Mouse (Mus musculus): Measurements from ENCODE around the gene Mrps23. TPM values are rescaled to one million over a fixed set of nuclear protein-coding genes. Genes with fewer than 3 reads are reported as not detected.

Gene Mrps23
- total and polyA plus RNA-seq, 2 experiments from 2014 or later = 48.7 to 67.1 TPM

DNA sequence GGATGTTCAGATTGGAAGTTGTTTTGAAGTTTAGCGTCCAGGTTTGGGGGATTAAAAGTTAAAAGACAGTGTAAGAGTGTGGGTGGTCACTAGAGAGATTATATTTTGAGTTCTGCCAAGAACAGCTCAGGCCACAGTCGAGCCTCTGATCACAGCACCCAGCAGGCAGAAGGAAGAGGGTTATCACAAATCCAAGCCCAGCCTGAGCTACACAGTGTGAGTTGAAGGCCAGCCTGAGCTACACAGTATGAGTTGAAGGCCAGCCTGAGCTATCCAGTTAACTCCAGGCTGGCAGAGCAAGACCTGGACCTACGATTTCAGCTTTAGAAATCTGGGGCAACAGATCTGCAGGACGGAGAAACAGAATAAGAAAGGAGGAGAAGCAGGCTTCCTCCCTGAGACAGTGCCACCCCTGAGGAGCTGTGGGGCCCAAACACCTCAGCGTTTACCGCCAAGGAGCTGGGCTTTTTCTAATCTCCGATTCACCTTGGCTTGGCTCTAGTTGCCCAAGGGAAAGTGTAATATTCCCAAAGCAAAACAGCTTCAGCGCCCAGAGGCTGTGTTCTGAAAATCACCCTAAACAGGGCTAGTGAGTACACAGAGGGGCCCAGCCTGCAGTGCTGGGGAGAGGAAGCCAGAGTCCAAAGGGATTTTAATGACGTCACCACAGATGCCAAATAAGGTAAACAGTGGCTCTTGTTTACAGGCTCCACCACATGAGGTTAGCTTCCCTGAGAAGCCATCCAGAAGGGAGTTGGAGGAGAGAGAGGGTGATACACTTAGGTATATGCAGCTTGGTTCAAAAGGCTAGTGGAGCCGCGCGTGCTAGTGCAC, 37.5 kb downstream of the Mrps23 start:
- no peak for TF ChIP-seq CTCF (IDR thresholded peaks at IDR 0.05; ENCODE audit: low read depth)
- H3K4me3 ChIP-seq (ENCODE audit: low read length) = no peak overlapping the region
- no peaks in the 10 kb centered on the region for H3K9me3 ChIP-seq (ENCODE audit: low read length)
- ATAC-seq = no peak
- H3K27me3 ChIP-seq (ENCODE audit: insufficient read depth, low read length) = no peaks in the 10 kb centered on the region
- no peak overlapping the region for H3K9ac ChIP-seq (replicated peaks; ENCODE audit: low read length)
- no peak for DNase-seq (ENCODE audit: low spot score)
- no peak overlapping the region for H3K4me2 ChIP-seq (ENCODE audit: low read depth, low read length)
- WGBS = 44% methylated on average over 12 of the region's 12 CpGs
- H3K36me3 ChIP-seq (ENCODE audit: insufficient read depth, low read length) = no peaks in the 10 kb centered on the region
- peaks cover 6% of the 10 kb centered on the region for H3K4me1 ChIP-seq (ENCODE audit: insufficient read depth, low read length)
- peak overlapping the region; percentile 32; the same call in 1 of the 2 replicates for H3K27ac ChIP-seq

DNA sequence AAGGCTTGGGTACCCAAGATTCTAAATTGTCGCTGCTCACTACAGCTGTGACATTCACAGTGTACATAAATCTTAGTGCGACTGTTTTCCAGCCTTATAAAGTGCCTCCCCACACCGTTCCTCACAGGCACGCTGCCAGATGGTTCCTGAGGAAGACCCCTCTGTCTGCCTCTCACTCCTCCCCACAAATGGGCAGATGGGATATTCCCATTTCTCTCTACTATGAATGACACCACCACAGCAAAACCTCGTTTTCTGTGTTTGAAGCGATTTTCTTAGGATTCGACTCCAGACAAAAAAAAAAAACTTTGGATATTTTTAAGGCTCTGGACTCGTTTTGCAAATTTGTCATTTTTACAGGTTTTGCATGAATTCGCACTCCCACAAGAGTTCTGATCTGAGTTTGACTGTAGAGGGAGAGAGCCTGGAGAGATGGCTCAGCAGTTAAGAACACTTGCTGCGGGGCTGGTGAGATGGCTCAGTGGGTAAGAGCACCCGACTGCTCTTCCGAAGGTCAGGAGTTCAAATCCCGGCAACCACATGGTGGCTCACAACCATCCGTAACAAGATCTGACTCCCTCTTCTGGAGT, 41.5 kb downstream of the Mrps23 start:
- TF ChIP-seq CTCF (IDR thresholded peaks at IDR 0.05; ENCODE audit: low read depth) = no peak
- Histone ChIP-seq H3K4me3 (ENCODE audit: low read length) (no peak overlapping the region), H3K4me1 (ENCODE audit: insufficient read depth, low read length) (peaks cover 7% of the 10 kb centered on the region), H3K27ac (no peak overlapping the region), H3K9ac (replicated peaks; ENCODE audit: low read length) (no peak overlapping the region), H3K4me2 (ENCODE audit: low read depth, low read length) (no peak overlapping the region), H3K36me3 (ENCODE audit: insufficient read depth, low read length) (no peaks in the 10 kb centered on the region), H3K27me3 (ENCODE audit: insufficient read depth, low read length) (no peaks in the 10 kb centered on the region; the same call in 1 of the 2 replicates), H3K9me3 (ENCODE audit: low read length) (no peaks in the 10 kb centered on the region)
- WGBS = 76% methylated on average over 14 of the region's 14 CpGs
- ATAC-seq = no peak
- DNase-seq (ENCODE audit: low spot score) = no peak

GRCm38 (mm10) chr11:88248636-88249035, 44.4 kb downstream of the Mrps23 start:
- Histone ChIP-seq H3K27ac (no peak overlapping the region), H3K4me1 (ENCODE audit: insufficient read depth, low read length) (peaks cover 15% of the 10 kb centered on the region), H3K4me2 (ENCODE audit: low read depth, low read length) (no peak overlapping the region), H3K36me3 (ENCODE audit: insufficient read depth, low read length) (no peaks in the 10 kb centered on the region), H3K4me3 (ENCODE audit: low read length) (no peak overlapping the region), H3K9ac (replicated peaks; ENCODE audit: low read length) (no peak overlapping the region), H3K9me3 (ENCODE audit: low read length) (no peaks in the 10 kb centered on the region), H3K27me3 (ENCODE audit: insufficient read depth, low read length) (no peaks in the 10 kb centered on the region; the same call in 1 of the 2 replicates)
- DNase-seq (ENCODE audit: low spot score) = no peak
- no peak for TF ChIP-seq CTCF (IDR thresholded peaks at IDR 0.05; ENCODE audit: low read depth)
- ATAC-seq = no peak
- 53% methylated on average over 5 of the region's 5 CpGs for WGBS

GRCm38 (mm10) chr11:88250568-88250967, 46.4 kb downstream of the Mrps23 start:
- no peak for DNase-seq (ENCODE audit: low spot score)
- Histone ChIP-seq H3K27me3 (ENCODE audit: insufficient read depth, low read length) (no peaks in the 10 kb centered on the region; the same call in 1 of the 2 replicates), H3K4me2 (ENCODE audit: low read depth, low read length) (no peak overlapping the region), H3K27ac (no peak overlapping the region), H3K36me3 (ENCODE audit: insufficient read depth, low read length) (no peaks in the 10 kb centered on the region), H3K4me1 (ENCODE audit: insufficient read depth, low read length) (peaks cover 20% of the 10 kb centered on the region), H3K9ac (replicated peaks; ENCODE audit: low read length) (no peak overlapping the region), H3K4me3 (ENCODE audit: low read length) (no peak overlapping the region), H3K9me3 (ENCODE audit: low read length) (no peaks in the 10 kb centered on the region)
- 89% methylated on average over 3 of the region's 3 CpGs for WGBS
- no peak for ATAC-seq
- TF ChIP-seq CTCF (IDR thresholded peaks at IDR 0.05; ENCODE audit: low read depth) = no peak

DNA sequence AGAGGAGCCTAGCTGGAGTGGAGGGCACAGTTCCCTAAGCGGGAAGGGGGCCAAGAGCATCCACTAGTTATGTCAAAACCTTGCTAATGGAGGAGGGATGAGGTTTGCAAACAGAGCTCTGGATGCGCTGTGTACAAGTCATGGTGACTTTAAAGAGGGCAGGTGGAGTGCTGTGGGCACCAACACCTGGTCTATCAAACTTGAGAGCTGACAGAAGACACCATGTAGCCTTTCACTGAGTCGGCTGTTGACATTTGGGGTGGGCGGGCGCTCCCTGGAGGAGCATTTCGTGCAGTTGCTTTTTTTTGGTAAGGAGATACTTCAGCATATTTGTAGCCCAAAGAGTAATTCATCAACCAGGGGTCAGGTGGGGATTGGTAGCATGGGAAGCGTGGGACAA, 47.1 kb downstream of the Mrps23 start:
- Histone ChIP-seq H3K36me3 (ENCODE audit: insufficient read depth, low read length) (no peaks in the 10 kb centered on the region), H3K4me1 (ENCODE audit: insufficient read depth, low read length) (peaks cover 20% of the 10 kb centered on the region), H3K27me3 (ENCODE audit: insufficient read depth, low read length) (no peaks in the 10 kb centered on the region; the same call in 1 of the 2 replicates), H3K27ac (no peak overlapping the region), H3K4me2 (ENCODE audit: low read depth, low read length) (no peak overlapping the region), H3K4me3 (ENCODE audit: low read length) (no peak overlapping the region), H3K9me3 (ENCODE audit: low read length) (no peaks in the 10 kb centered on the region), H3K9ac (replicated peaks; ENCODE audit: low read length) (no peak overlapping the region)
- TF ChIP-seq CTCF (IDR thresholded peaks at IDR 0.05; ENCODE audit: low read depth) = no peak
- 71% methylated on average over 7 of the region's 7 CpGs for WGBS
- DNase-seq (ENCODE audit: low spot score) (no peak), ATAC-seq (no peak)

DNA sequence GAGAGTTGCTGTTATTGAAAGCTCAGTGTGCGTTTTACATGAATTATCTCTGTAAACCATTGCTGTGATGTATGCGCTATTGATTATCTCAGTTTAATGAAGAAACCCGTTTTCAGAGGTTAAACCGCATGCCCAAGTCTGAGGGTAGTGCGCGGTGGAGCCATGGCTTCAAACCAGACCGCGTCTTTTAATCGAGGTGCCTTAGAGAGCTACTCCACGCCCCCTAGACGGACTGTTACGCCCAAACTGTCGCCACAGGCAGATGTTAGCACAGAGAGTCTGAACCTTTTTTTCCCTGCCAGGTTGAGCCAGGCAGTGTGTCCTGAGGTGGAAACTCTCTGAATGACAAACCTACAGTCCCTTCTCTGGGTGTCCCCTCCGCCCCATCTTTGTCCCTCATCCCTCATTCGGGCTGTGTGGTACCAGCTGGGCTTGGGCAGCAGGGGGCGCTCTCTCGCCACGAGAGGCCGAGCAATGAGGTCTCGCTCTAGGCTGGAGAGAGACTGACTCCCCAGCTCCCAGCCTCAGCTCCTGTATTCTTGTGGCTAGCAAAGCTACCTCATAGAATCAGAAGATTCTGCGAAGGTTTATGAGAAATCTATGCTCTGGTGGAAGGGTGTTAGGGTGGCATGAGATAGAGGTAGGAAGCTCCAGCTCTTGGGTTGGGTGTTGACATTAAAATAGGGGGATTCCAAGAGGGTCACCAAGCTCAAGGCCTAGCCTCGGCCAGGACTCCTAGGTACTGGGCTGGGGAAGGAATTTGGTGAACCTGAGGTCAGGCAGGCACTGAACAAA, 48.0 kb downstream of the Mrps23 start:
- peak; percentile 99 for TF ChIP-seq CTCF (IDR thresholded peaks at IDR 0.05; ENCODE audit: low read depth)
- Histone ChIP-seq H3K4me2 (ENCODE audit: low read depth, low read length) (peak overlapping the region; percentile 40), H3K9ac (replicated peaks; ENCODE audit: low read length) (no peak overlapping the region), H3K4me1 (ENCODE audit: insufficient read depth, low read length) (peaks cover 20% of the 10 kb centered on the region), H3K4me3 (ENCODE audit: low read length) (no peak overlapping the region), H3K36me3 (ENCODE audit: insufficient read depth, low read length) (no peaks in the 10 kb centered on the region), H3K27ac (peak overlapping the region; percentile 64), H3K27me3 (ENCODE audit: insufficient read depth, low read length) (no peaks in the 10 kb centered on the region; the same call in 1 of the 2 replicates), H3K9me3 (ENCODE audit: low read length) (no peaks in the 10 kb centered on the region)
- WGBS = 13% methylated on average over 22 of the region's 22 CpGs
- ATAC-seq (peak; percentile 93), DNase-seq (ENCODE audit: low spot score) (peak; percentile 92)

Measured in hindbrain, postnatal 0 days (tissue).